Mouse (Mus musculus) forebrain, embryonic 15.5 days (tissue): ENCODE measurements at regions not wholly inside any gene's neighbourhood (a gene's known extent, or its start where the extent isn't known, plus 50 kb on each side); places are given as distances from the start of the nearest gene placed in this dataset.

Experiments used
- ATAC-seq: fragments of 200-750 bp; cut with Nextera tagmentation; replicated peaks from 2 replicates; pipeline ENCODE4 v1.8.0; 2017; ENCODE audit warnings: mild to moderate bottlenecking, moderate TSS enrichment, moderate library complexity
- H3K27ac ChIP-seq: fragments of 300-500 bp; sonication (generic); replicated peaks from 2 replicates; pipeline ENCODE4 v1.5.1; 2015; ENCODE audit warnings: mild to moderate bottlenecking, inconsistent platforms
- H3K27me3 ChIP-seq: fragments of 300-500 bp; sonication (generic); 2 replicates; pipeline ENCODE4 v1.6.1; 2015; ENCODE audit warnings: inconsistent platforms
- H3K36me3 ChIP-seq: fragments of 300-500 bp; sonication (generic); 2 replicates; pipeline ENCODE4 v1.6.1; 2015; ENCODE audit warnings: mild to moderate bottlenecking, inconsistent platforms
- H3K4me1 ChIP-seq: fragments of 300-500 bp; sonication (generic); 2 replicates; pipeline ENCODE4 v1.6.1; 2015; ENCODE audit warnings: inconsistent platforms
- H3K4me2 ChIP-seq: fragments of 300-500 bp; sonication (generic); replicated peaks from 2 replicates; pipeline ENCODE4 v1.6.1; 2015; ENCODE audit warnings: mild to moderate bottlenecking, inconsistent platforms
- H3K4me3 ChIP-seq: fragments of 300-500 bp; sonication (generic); 2 replicates; pipeline ENCODE4 v1.5.1; 2015; ENCODE audit warnings: mild to moderate bottlenecking, inconsistent platforms
- H3K9ac ChIP-seq: fragments of 300-500 bp; sonication (generic); replicated peaks from 2 replicates; pipeline ENCODE4 v1.6.1; 2015; ENCODE audit warnings: mild to moderate bottlenecking, inconsistent platforms
- H3K9me3 ChIP-seq: fragments of 300-500 bp; sonication (generic); 2 replicates; pipeline ENCODE4 v1.6.1; 2016; ENCODE audit warnings: inconsistent platforms
- WGBS: fragments of 180-500 bp; shearing (Covaris S2); methylation state at CpG from one replicate; pipeline ENCODE4 v1.1.7; 2015; ENCODE audit warnings: mixed read lengths; 5-methylcytosine and 5-hydroxymethylcytosine counted together

- Histone ChIP-seq H3K4me3 (no peak overlapping the region), H3K4me1 (no peaks in the 10 kb centered on the region), H3K4me2 (no peak overlapping the region), H3K27ac (no peak overlapping the region), H3K9me3 (no peaks in the 10 kb centered on the region), H3K27me3 (no peaks in the 10 kb centered on the region), H3K36me3 (no peaks in the 10 kb centered on the region), H3K9ac (no peak overlapping the region)
- ATAC-seq = no peak
- 48% methylated on average over 1 of the region's 1 CpGs for WGBS
These were observed 800.9 kb upstream of the A1bg start for GRCm38 (mm10) chr15:61723696-61724095.

- no peaks in the 10 kb centered on the region for H3K27me3 ChIP-seq
- no peak for ATAC-seq
- H3K4me2 ChIP-seq = no peak overlapping the region
- no peaks in the 10 kb centered on the region for H3K9me3 ChIP-seq
- no peak overlapping the region for H3K9ac ChIP-seq
- H3K27ac ChIP-seq = no peak overlapping the region
- H3K36me3 ChIP-seq = no peaks in the 10 kb centered on the region
- H3K4me1 ChIP-seq = no peaks in the 10 kb centered on the region
- H3K4me3 ChIP-seq = no peak overlapping the region
These were observed 795.7 kb upstream of the A1bg start for GRCm38 (mm10) chr15:61718486-61718885.

- no peaks in the 10 kb centered on the region for H3K36me3 ChIP-seq
- WGBS = 87% methylated on average over 1 of the region's 1 CpGs
- no peaks in the 10 kb centered on the region for H3K9me3 ChIP-seq
- no peak overlapping the region for H3K27ac ChIP-seq
- no peak overlapping the region for H3K4me3 ChIP-seq
- no peak overlapping the region for H3K4me2 ChIP-seq
- no peak overlapping the region for H3K9ac ChIP-seq
- no peak for ATAC-seq
- no peaks in the 10 kb centered on the region for H3K4me1 ChIP-seq
- H3K27me3 ChIP-seq = no peaks in the 10 kb centered on the region
These were observed 794.4 kb upstream of the A1bg start for GRCm38 (mm10) chr15:61717216-61717615.

- Histone ChIP-seq H3K27ac (no peak overlapping the region), H3K9ac (no peak overlapping the region), H3K36me3 (no peaks in the 10 kb centered on the region), H3K9me3 (no peaks in the 10 kb centered on the region), H3K4me3 (no peak overlapping the region), H3K4me2 (no peak overlapping the region), H3K4me1 (no peaks in the 10 kb centered on the region), H3K27me3 (no peaks in the 10 kb centered on the region)
- 63% methylated on average over 2 of the region's 2 CpGs for WGBS
- ATAC-seq = no peak
These were observed 791.1 kb upstream of the A1bg start for GRCm38 (mm10) chr15:61713953-61714352.

GRCm38 (mm10) chr15:61708928-61709327, 786.1 kb upstream of the A1bg start:
- ATAC-seq = no peak
- 61% methylated on average over 4 of the region's 4 CpGs for WGBS

GRCm38 (mm10) chr15:61707952-61708351, 785.1 kb upstream of the A1bg start:
- H3K4me1 ChIP-seq = no peaks in the 10 kb centered on the region
- H3K4me2 ChIP-seq = no peak overlapping the region
- no peak overlapping the region for H3K4me3 ChIP-seq
- WGBS = 65% methylated on average over 6 of the region's 6 CpGs
- H3K27ac ChIP-seq = no peak overlapping the region
- H3K9me3 ChIP-seq = no peaks in the 10 kb centered on the region
- no peak overlapping the region for H3K9ac ChIP-seq
- no peaks in the 10 kb centered on the region for H3K36me3 ChIP-seq
- ATAC-seq = no peak
- H3K27me3 ChIP-seq = no peaks in the 10 kb centered on the region

More at GRCm38 (mm10) chr15:61708928-61709327, 786.1 kb upstream of the A1bg start:
- no peak overlapping the region for H3K4me2 ChIP-seq
- no peak overlapping the region for H3K9ac ChIP-seq
- no peaks in the 10 kb centered on the region for H3K4me1 ChIP-seq
- no peak overlapping the region for H3K4me3 ChIP-seq
- no peaks in the 10 kb centered on the region for H3K36me3 ChIP-seq
- H3K9me3 ChIP-seq = no peaks in the 10 kb centered on the region
- H3K27ac ChIP-seq = no peak overlapping the region
- no peaks in the 10 kb centered on the region for H3K27me3 ChIP-seq

GRCm38 (mm10) chr15:61692679-61693078, 769.9 kb upstream of the A1bg start:
- WGBS = 71% methylated on average over 1 of the region's 1 CpGs
- no peaks in the 10 kb centered on the region for H3K36me3 ChIP-seq
- H3K4me2 ChIP-seq = no peak overlapping the region
- no peaks in the 10 kb centered on the region for H3K27me3 ChIP-seq
- ATAC-seq = peak; percentile 38; the same call in 1 of the 2 replicates
- H3K27ac ChIP-seq = no peak overlapping the region
- H3K4me1 ChIP-seq = no peaks in the 10 kb centered on the region
- no peaks in the 10 kb centered on the region for H3K9me3 ChIP-seq
- H3K4me3 ChIP-seq = no peak overlapping the region
- no peak overlapping the region for H3K9ac ChIP-seq

GRCm38 (mm10) chr15:61690425-61690824, 767.6 kb upstream of the A1bg start:
- Histone ChIP-seq H3K9ac (no peak overlapping the region), H3K36me3 (no peaks in the 10 kb centered on the region), H3K4me1 (no peaks in the 10 kb centered on the region), H3K27me3 (no peaks in the 10 kb centered on the region), H3K4me2 (no peak overlapping the region), H3K4me3 (no peak overlapping the region), H3K9me3 (no peaks in the 10 kb centered on the region), H3K27ac (no peak overlapping the region)
- 64% methylated on average over 13 of the region's 13 CpGs for WGBS
- ATAC-seq = peak; percentile 46; the same call in 1 of the 2 replicates

- Histone ChIP-seq H3K27me3 (no peaks in the 10 kb centered on the region), H3K4me2 (no peak overlapping the region), H3K4me3 (no peak overlapping the region), H3K27ac (no peak overlapping the region), H3K36me3 (no peaks in the 10 kb centered on the region), H3K9ac (no peak overlapping the region), H3K4me1 (no peaks in the 10 kb centered on the region), H3K9me3 (no peaks in the 10 kb centered on the region)
- 73% methylated on average over 12 of the region's 12 CpGs for WGBS
- no peak for ATAC-seq
These were observed 767.1 kb upstream of the A1bg start for GRCm38 (mm10) chr15:61689776-61690397.

- Histone ChIP-seq H3K27me3 (no peaks in the 10 kb centered on the region), H3K36me3 (no peaks in the 10 kb centered on the region), H3K4me3 (no peak overlapping the region), H3K4me1 (no peaks in the 10 kb centered on the region), H3K4me2 (no peak overlapping the region), H3K9ac (no peak overlapping the region), H3K27ac (no peak overlapping the region), H3K9me3 (no peaks in the 10 kb centered on the region)
- 92% methylated on average over 4 of the region's 4 CpGs for WGBS
- ATAC-seq = no peak
These were observed 760.2 kb upstream of the A1bg start for GRCm38 (mm10) chr15:61682968-61683367.

- Histone ChIP-seq H3K4me2 (no peak overlapping the region), H3K27ac (no peak overlapping the region), H3K4me3 (no peak overlapping the region), H3K9ac (no peak overlapping the region), H3K4me1 (no peaks in the 10 kb centered on the region), H3K27me3 (no peaks in the 10 kb centered on the region), H3K36me3 (no peaks in the 10 kb centered on the region), H3K9me3 (no peaks in the 10 kb centered on the region)
- ATAC-seq = no peak
- WGBS = 89% methylated on average over 5 of the region's 5 CpGs
These were observed 747.7 kb upstream of the A1bg start for GRCm38 (mm10) chr15:61670556-61670955.

- 72% methylated on average over 3 of the region's 3 CpGs for WGBS
- no peak for ATAC-seq
- no peaks in the 10 kb centered on the region for H3K36me3 ChIP-seq
These were observed 737.8 kb upstream of the A1bg start for GRCm38 (mm10) chr15:61660581-61660980.

GRCm38 (mm10) chr15:61656951-61657350, 734.1 kb upstream of the A1bg start:
- H3K4me1 ChIP-seq = no peaks in the 10 kb centered on the region
- no peak overlapping the region for H3K27ac ChIP-seq
- H3K9me3 ChIP-seq = no peaks in the 10 kb centered on the region
- no peaks in the 10 kb centered on the region for H3K27me3 ChIP-seq
- no peak overlapping the region for H3K4me2 ChIP-seq
- no peaks in the 10 kb centered on the region for H3K36me3 ChIP-seq
- H3K4me3 ChIP-seq = no peak overlapping the region
- ATAC-seq = no peak
- no peak overlapping the region for H3K9ac ChIP-seq

More at GRCm38 (mm10) chr15:61660581-61660980, 737.8 kb upstream of the A1bg start:
- no peak overlapping the region for H3K4me3 ChIP-seq
- no peak overlapping the region for H3K27ac ChIP-seq
- no peak overlapping the region for H3K4me2 ChIP-seq
- H3K27me3 ChIP-seq = no peaks in the 10 kb centered on the region
- H3K4me1 ChIP-seq = no peaks in the 10 kb centered on the region
- H3K9ac ChIP-seq = no peak overlapping the region
- no peaks in the 10 kb centered on the region for H3K9me3 ChIP-seq
